17 mouse cellular contexts compared by ENCODE assay signal in genomic region chr4:142267832-142268231, GRCm38 (mm10). TPM values are rescaled to one million over a fixed set of nuclear protein-coding genes. Genes with fewer than 3 reads are reported as not detected.
A peak's percentile ranks its signal among the peaks of the same experiment; 100 is the strongest.
DNase-seq lines count a peak whose midpoint lies in the region; ATAC-seq and TF ChIP-seq lines count a peak whose summit lies in the region.
"Had no signal": no experiment of that assay in that cellular context is flagged by ENCODE, and none has a peak within 500 bp of the region (broad histone marks: within the 10 kb centered on the region; RNA-seq: fewer than 3 reads in every experiment).

No protein-coding gene starts in this region.

- 18% methylated on average over 4 of the region's 4 CpGs for WGBS in kidney, embryonic 15.5 days
- 24% methylated on average over 4 of the region's 4 CpGs for WGBS in embryonic facial prominence, embryonic 10.5 days
- WGBS in hindbrain, embryonic 12.5 days: 22% methylated on average over 4 of the region's 4 CpGs
- WGBS in midbrain, embryonic 14.5 days: 27% methylated on average over 4 of the region's 4 CpGs
- WGBS in liver, postnatal 0 days (ENCODE audit: insufficient replicate concordance): 67% methylated on average over 4 of the region's 4 CpGs

- ATAC-seq in kidney, embryonic 15.5 days (replicated peaks; ENCODE audit: low FRiP score): peak; percentile 90
- peak; percentile 69 for ATAC-seq in hindbrain, embryonic 12.5 days (ENCODE audit: low FRiP score)
- peak; percentile 31; the same call in 1 of the 2 replicates for ATAC-seq in midbrain, embryonic 14.5 days (ENCODE audit: low FRiP score, low TSS enrichment)
- no peak for ATAC-seq in liver, postnatal 0 days

- H3K9me3 ChIP-seq in kidney, embryonic 15.5 days (replicated peaks): peaks cover 3% of the 10 kb centered on the region; the same call in 1 of the 2 replicates
- peaks cover 10% of the 10 kb centered on the region; the same call in 1 of the 2 replicates for H3K9me3 ChIP-seq in embryonic facial prominence, embryonic 10.5 days
- H3K9me3 ChIP-seq in hindbrain, embryonic 12.5 days (replicated peaks): no peaks in the 10 kb centered on the region; the same call in 1 of the 2 replicates
- peaks cover 5% of the 10 kb centered on the region; the same call in 1 of the 2 replicates for H3K9me3 ChIP-seq in midbrain, embryonic 14.5 days (ENCODE audit: control insufficient read depth, low read length)
- H3K9me3 ChIP-seq in liver, postnatal 0 days (ENCODE audit: low read length): no peaks in the 10 kb centered on the region
- H3K9me3 ChIP-seq: heart, embryonic 13.5 days; lung, embryonic 15.5 days had no signal

- no peak for TF ChIP-seq EP300 in liver, postnatal 0 days (IDR thresholded peaks at IDR 0.05; ENCODE audit: low read depth)

- peaks cover 17% of the 10 kb centered on the region for H3K4me1 ChIP-seq in kidney, embryonic 15.5 days
- H3K4me1 ChIP-seq in embryonic facial prominence, embryonic 10.5 days: peaks cover 26% of the 10 kb centered on the region
- H3K4me1 ChIP-seq in hindbrain, embryonic 12.5 days: peaks cover 19% of the 10 kb centered on the region
- peaks cover 11% of the 10 kb centered on the region for H3K4me1 ChIP-seq in midbrain, embryonic 14.5 days (ENCODE audit: control insufficient read depth, insufficient read depth, low read length)
- H3K4me1 ChIP-seq in liver, postnatal 0 days (ENCODE audit: insufficient read depth): no peaks in the 10 kb centered on the region
- H3K4me1 ChIP-seq: heart, embryonic 13.5 days; lung, embryonic 15.5 days had no signal

- DNase-seq in kidney, adult 9 months: no peak
- DNase-seq in embryonic facial prominence, embryonic 10.5 days (ENCODE audit: low spot score): peak; percentile 30
- DNase-seq in midbrain, embryonic 14.5 days: no peak
- DNase-seq in spleen, adult 12 weeks (ENCODE audit: low spot score): no peak
- DNase-seq in adrenal gland, postnatal 25 days: no peak
- DNase-seq in liver, postnatal 0 days: no peak
- DNase-seq: B cell, adult 2 months; cerebellum, adult 11 months; heart, postnatal 4 days; kidney, adult 11 months had no signal

- 0 out of 2 replicates have a peak, but pooled peaks cover 3% of the 10 kb centered on the region for H3K27me3 ChIP-seq in kidney, embryonic 15.5 days
- H3K27me3 ChIP-seq in embryonic facial prominence, embryonic 10.5 days (replicated peaks; ENCODE audit: low read depth, poor library complexity, severe bottlenecking): no peaks in the 10 kb centered on the region
- H3K27me3 ChIP-seq in hindbrain, embryonic 12.5 days: no peaks in the 10 kb centered on the region
- H3K27me3 ChIP-seq in midbrain, embryonic 14.5 days (ENCODE audit: control insufficient read depth, insufficient read depth, low read length): no peaks in the 10 kb centered on the region
- no peaks in the 10 kb centered on the region for H3K27me3 ChIP-seq in liver, postnatal 0 days (ENCODE audit: insufficient read depth, low read length)
- H3K27me3 ChIP-seq: embryonic facial prominence, embryonic 15.5 days; heart, embryonic 13.5 days; lung, embryonic 15.5 days had no signal

- 0 out of 2 replicates have a peak overlapping the region, but pooled peaks have one; percentile 1 for H3K4me2 ChIP-seq in kidney, embryonic 15.5 days
- H3K4me2 ChIP-seq in hindbrain, embryonic 12.5 days (replicated peaks): no peak overlapping the region
- no peak overlapping the region for H3K4me2 ChIP-seq in midbrain, embryonic 14.5 days (ENCODE audit: low read length)
- H3K4me2 ChIP-seq in liver, postnatal 0 days (ENCODE audit: low read depth, low read length): no peak overlapping the region
- H3K4me2 ChIP-seq: embryonic facial prominence, embryonic 15.5 days; heart, embryonic 13.5 days; liver, embryonic 11.5 days; lung, embryonic 15.5 days had no signal

- TF ChIP-seq CTCF in liver, postnatal 0 days (IDR thresholded peaks at IDR 0.05; ENCODE audit: low read depth): no peak

- no peak overlapping the region for H3K9ac ChIP-seq in kidney, embryonic 15.5 days
- no peak overlapping the region for H3K9ac ChIP-seq in hindbrain, embryonic 12.5 days
- H3K9ac ChIP-seq in midbrain, embryonic 14.5 days (replicated peaks; ENCODE audit: low read length): no peak overlapping the region
- no peak overlapping the region for H3K9ac ChIP-seq in liver, postnatal 0 days (replicated peaks)
- H3K9ac ChIP-seq: embryonic facial prominence, embryonic 15.5 days; heart, embryonic 13.5 days; lung, embryonic 15.5 days had no signal

- no peak overlapping the region for H3K4me3 ChIP-seq in kidney, embryonic 15.5 days (replicated peaks)
- no peak overlapping the region for H3K4me3 ChIP-seq in embryonic facial prominence, embryonic 10.5 days
- no peak overlapping the region for H3K4me3 ChIP-seq in hindbrain, embryonic 12.5 days
- H3K4me3 ChIP-seq in midbrain, embryonic 14.5 days (replicated peaks; ENCODE audit: low read depth, low read length): no peak overlapping the region
- no peak overlapping the region for H3K4me3 ChIP-seq in liver, postnatal 0 days (ENCODE audit: low read depth, low read length)
- H3K4me3 ChIP-seq: embryonic facial prominence, embryonic 15.5 days; heart, embryonic 13.5 days; lung, embryonic 15.5 days; myocyte had no signal

- peak overlapping the region; percentile 58 for H3K27ac ChIP-seq in kidney, embryonic 15.5 days
- H3K27ac ChIP-seq in embryonic facial prominence, embryonic 10.5 days (replicated peaks): 0 out of 2 replicates have a peak overlapping the region, but pooled peaks have one; percentile 24
- H3K27ac ChIP-seq in hindbrain, embryonic 12.5 days: peak overlapping the region; percentile 66
- peak overlapping the region; percentile 71 for H3K27ac ChIP-seq in midbrain, embryonic 14.5 days (replicated peaks; ENCODE audit: low read depth, low read length)
- H3K27ac ChIP-seq in liver, postnatal 0 days (ENCODE audit: low read depth): no peak overlapping the region
- H3K27ac ChIP-seq: embryonic facial prominence, embryonic 15.5 days; heart, embryonic 13.5 days; lung, embryonic 15.5 days had no signal

- no peaks in the 10 kb centered on the region for H3K36me3 ChIP-seq in kidney, embryonic 15.5 days
- no peaks in the 10 kb centered on the region for H3K36me3 ChIP-seq in embryonic facial prominence, embryonic 10.5 days (replicated peaks)
- no peaks in the 10 kb centered on the region for H3K36me3 ChIP-seq in hindbrain, embryonic 12.5 days
- no peaks in the 10 kb centered on the region for H3K36me3 ChIP-seq in midbrain, embryonic 14.5 days (ENCODE audit: control insufficient read depth, insufficient read depth, low read length)
- H3K36me3 ChIP-seq in liver, postnatal 0 days (replicated peaks; ENCODE audit: insufficient read depth, low read length): no peaks in the 10 kb centered on the region
- H3K36me3 ChIP-seq: embryonic facial prominence, embryonic 15.5 days; heart, embryonic 13.5 days; lung, embryonic 15.5 days had no signal

RNA-seq across cellular contexts. Expression of gene Kazn, which starts 28.6 kb away (rescaled TPM):
- 15.9 and 16.4 TPM in 2 replicates for polyA plus RNA-seq in kidney, embryonic 15.5 days (2015; fragmentation: Nextera tagmentation; extraction: Ambion mirVana)
- polyA plus RNA-seq in embryonic facial prominence, embryonic 10.5 days (2016; fragmentation: Nextera tagmentation; extraction: Ambion mirVana): 13.3 and 13.8 TPM in 2 replicates
- polyA plus RNA-seq in hindbrain, embryonic 12.5 days (2016; fragmentation: Nextera tagmentation; extraction: Ambion mirVana): 20.6 and 22.4 TPM in 2 replicates
- 19.9 and 27.1 TPM in 2 replicates for polyA plus RNA-seq in midbrain, embryonic 14.5 days (2014; fragmentation: Nextera tagmentation; extraction: Ambion mirVana)
- 32.8 and 35.8 TPM in 2 replicates for total RNA-seq in adrenal gland, postnatal 25 days (2021)
- 0.72 and 0.74 TPM in 2 replicates for polyA plus RNA-seq in liver, postnatal 0 days (2015; fragmentation: Nextera tagmentation; extraction: Ambion mirVana)
- polyA plus RNA-seq: myocyte had no signal
